Mouse (Mus musculus): ENCODE results near the gene Faap20.
A peak's percentile ranks its signal among the peaks of the same experiment; 100 is the strongest.

Faap20 gene

GRCm38 (mm10) chr4:155249648-155250351 is at the start of gene Faap20:
Faap20 (plus strand) TSS chr4:155249802.
- ATAC-seq (ENCODE audit: low TSS enrichment) = peak; percentile 60

GRCm38 (mm10) chr4:155200861-155201390 is 48.7 kb upstream of the Faap20 start:
- ATAC-seq (ENCODE audit: low TSS enrichment) = no peak

GRCm38 (mm10) chr4:155201764-155202163 is 47.8 kb upstream of the Faap20 start:
- no peak for ATAC-seq (ENCODE audit: low TSS enrichment)

GRCm38 (mm10) chr4:155205919-155206318 is 43.7 kb upstream of the Faap20 start:
- ATAC-seq (ENCODE audit: low TSS enrichment) = no peak

GRCm38 (mm10) chr4:155206498-155206897 is 43.1 kb upstream of the Faap20 start:
- no peak for ATAC-seq (ENCODE audit: low TSS enrichment)

GRCm38 (mm10) chr4:155207841-155208240 is 41.8 kb upstream of the Faap20 start:
- ATAC-seq (ENCODE audit: low TSS enrichment) = no peak

- ATAC-seq (ENCODE audit: low TSS enrichment) = no peak
These were observed 41.0 kb upstream of the Faap20 start for GRCm38 (mm10) chr4:155208613-155209012.

GRCm38 (mm10) chr4:155209079-155209478 is 40.5 kb upstream of the Faap20 start:
- ATAC-seq (ENCODE audit: low TSS enrichment) = no peak

GRCm38 (mm10) chr4:155209494-155209893 is 40.1 kb upstream of the Faap20 start:
- no peak for ATAC-seq (ENCODE audit: low TSS enrichment)

GRCm38 (mm10) chr4:155213052-155213751 is 36.4 kb upstream of the Faap20 start:
- no peak for ATAC-seq (ENCODE audit: low TSS enrichment)

GRCm38 (mm10) chr4:155213752-155214054 is 35.9 kb upstream of the Faap20 start:
- peak; percentile 38; the same call in 1 of the 2 replicates for ATAC-seq (ENCODE audit: low TSS enrichment)

GRCm38 (mm10) chr4:155214188-155214587 is 35.4 kb upstream of the Faap20 start:
- ATAC-seq (ENCODE audit: low TSS enrichment) = no peak

GRCm38 (mm10) chr4:155214793-155215192 is 34.8 kb upstream of the Faap20 start:
- no peak for ATAC-seq (ENCODE audit: low TSS enrichment)

- no peak for ATAC-seq (ENCODE audit: low TSS enrichment)
These were observed 34.4 kb upstream of the Faap20 start for GRCm38 (mm10) chr4:155215203-155215602.

- peak; percentile 47; the same call in 1 of the 2 replicates for ATAC-seq (ENCODE audit: low TSS enrichment)
These were observed 33.6 kb upstream of the Faap20 start for GRCm38 (mm10) chr4:155215773-155216630.

GRCm38 (mm10) chr4:155217241-155218103 is 32.1 kb upstream of the Faap20 start:
- no peak for ATAC-seq (ENCODE audit: low TSS enrichment)

- ATAC-seq (ENCODE audit: low TSS enrichment) = no peak
These were observed 31.4 kb upstream of the Faap20 start for GRCm38 (mm10) chr4:155218104-155218732.

- no peak for ATAC-seq (ENCODE audit: low TSS enrichment)
These were observed 30.1 kb upstream of the Faap20 start for GRCm38 (mm10) chr4:155219271-155220212.
